Mouse (Mus musculus) stomach, postnatal 0 days (tissue): ENCODE data around the gene Gm10277. TPM values are rescaled to one million over a fixed set of nuclear protein-coding genes. Genes with fewer than 3 reads are reported as not detected.

Experiments used
- ATAC-seq: fragments of 200-750 bp; cut with Nextera tagmentation; 2 replicates; pipeline ENCODE4 v1.8.0; 2017; ENCODE audit not compliant: low FRiP score, low TSS enrichment
- DNase-seq: peaks from one replicate; pipeline ENCODE4 v3.0.0-alpha.2; 2016; ENCODE audit warnings: low spot score
- H3K27ac ChIP-seq: fragments of 300-500 bp; sonication (generic); replicated peaks from 2 replicates; pipeline ENCODE4 v1.5.1; 2014; ENCODE audit warnings: mild to moderate bottlenecking, control low read depth
- H3K27me3 ChIP-seq: fragments of 300-500 bp; sonication (generic); 2 replicates; pipeline ENCODE4 v1.6.1; 2014; ENCODE audit warnings: low read length; ENCODE audit not compliant: control insufficient read depth, insufficient read depth
- H3K36me3 ChIP-seq: fragments of 300-500 bp; sonication (generic); 2 replicates; pipeline ENCODE4 v1.6.1; 2014; ENCODE audit warnings: low read length, mixed read lengths; ENCODE audit not compliant: control insufficient read depth, insufficient read depth
- H3K4me1 ChIP-seq: fragments of 300-500 bp; sonication (generic); replicated peaks from 2 replicates; pipeline ENCODE4 v1.6.1; 2014; ENCODE audit warnings: antibody characterized with exemption; ENCODE audit not compliant: control insufficient read depth, insufficient read depth
- H3K4me2 ChIP-seq: fragments of 300-500 bp; sonication (generic); replicated peaks from 2 replicates; pipeline ENCODE4 v1.6.1; 2014; ENCODE audit warnings: low read depth, mild to moderate bottlenecking, control low read depth, moderate library complexity
- H3K4me3 ChIP-seq: fragments of 300-500 bp; sonication (generic); 2 replicates; pipeline ENCODE4 v1.5.1; 2014; ENCODE audit warnings: low read depth, low read length, control low read depth
- H3K9ac ChIP-seq: fragments of 300-500 bp; sonication (generic); 2 replicates; pipeline ENCODE4 v1.6.1; 2014; ENCODE audit warnings: mild to moderate bottlenecking, low read length, control low read depth, mixed read lengths
- H3K9me3 ChIP-seq: fragments of 300-500 bp; sonication (generic); 2 replicates; pipeline ENCODE4 v1.6.1; 2016; ENCODE audit warnings: low read length; ENCODE audit not compliant: control insufficient read depth
- CTCF ChIP-seq: IDR thresholded peaks from 2 replicates; pipeline ENCODE4 v1.5.1; 2016; ENCODE audit warnings: antibody characterized with exemption, low read depth, mild to moderate bottlenecking, moderate library complexity
- EP300 ChIP-seq: optimal IDR thresholded peaks from 2 replicates; pipeline ENCODE3; 2016; ENCODE audit warnings: antibody characterized with exemption
- WGBS: fragments of 180-500 bp; shearing (Covaris S2); extraction: QIAGEN DNeasy Blood & Tissue Kit; methylation state at CpG from one replicate; pipeline ENCODE4 v1.1.7; 2014; 5-methylcytosine and 5-hydroxymethylcytosine counted together
- polyA plus RNA-seq: library from polyadenylated mRNA; unstranded; fragments of >200 nt; fragmentation: Nextera tagmentation; extraction: Ambion mirVana; gene quantifications from 2 replicates; pipeline ENCODE4 v1.2.1, GENCODE M21; 2015

The Gm10277 gene
- polyA plus RNA-seq, 1 experiment from 2014 or later = 0.40 TPM

DNA sequence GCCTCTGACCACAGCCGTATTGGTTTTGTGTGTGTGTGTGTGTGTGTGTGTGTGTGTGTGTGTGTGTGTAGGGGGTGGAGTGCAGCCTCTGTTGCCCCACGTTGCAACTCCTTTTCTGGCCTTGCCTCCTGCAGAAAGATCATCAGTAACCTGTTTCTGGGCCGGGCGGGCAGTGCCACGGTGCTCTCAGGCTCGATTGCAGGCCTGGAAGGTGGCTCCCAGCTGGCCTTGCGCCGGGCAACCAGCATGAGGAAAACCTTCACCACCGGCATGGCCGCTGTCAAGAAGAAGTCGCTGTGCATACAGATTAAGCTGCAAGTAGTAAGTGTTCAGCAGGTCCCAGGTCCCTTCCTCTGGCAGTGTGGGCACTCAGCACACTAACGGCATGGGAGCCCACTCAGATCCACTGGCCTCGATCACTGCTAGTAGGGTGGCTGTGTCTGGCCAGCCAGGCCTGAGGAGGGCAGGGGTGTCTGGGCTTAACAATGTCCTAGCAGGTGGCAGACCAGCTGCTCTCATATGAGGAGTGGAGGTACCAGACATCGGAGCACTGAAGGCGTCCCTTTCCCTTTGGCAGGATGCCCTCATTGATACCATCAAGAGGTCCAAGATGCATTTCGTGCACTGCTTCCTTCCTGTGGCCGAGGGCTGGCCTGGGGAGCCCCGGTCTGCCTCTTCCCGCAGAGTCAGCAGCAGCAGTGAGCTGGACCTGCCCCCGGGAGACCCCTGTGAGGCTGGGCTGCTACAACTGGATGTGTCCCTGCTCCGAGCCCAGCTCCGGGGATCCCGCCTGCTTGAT lies 41.7 kb upstream of the Gm10277 start:
- 84% methylated on average over 23 of the region's 23 CpGs for WGBS
- H3K36me3 ChIP-seq = peaks cover 16% of the 10 kb centered on the region; the same call in 1 of the 2 replicates
- no peaks in the 10 kb centered on the region for H3K27me3 ChIP-seq

DNA sequence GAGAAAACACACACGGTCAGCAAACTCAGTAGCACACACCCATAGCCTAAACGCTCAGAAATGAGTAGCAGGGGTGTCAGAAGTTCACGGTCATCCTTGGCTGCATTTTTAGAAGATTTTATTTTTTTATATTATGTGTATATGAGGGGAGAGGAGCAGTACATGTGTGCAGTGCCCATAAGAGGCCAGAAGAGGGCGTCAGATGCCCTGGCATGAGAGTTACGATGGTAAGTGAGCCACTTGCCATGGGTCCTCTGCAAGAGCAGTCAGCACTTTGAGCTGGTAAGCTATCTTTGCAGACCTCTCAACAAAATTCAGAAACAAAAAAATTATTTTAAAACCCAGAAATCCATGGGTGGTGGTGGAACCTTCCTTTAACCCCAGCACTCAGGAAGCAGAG lies 40.6 kb upstream of the Gm10277 start:
- TF ChIP-seq EP300 (no peak), CTCF (peak; percentile 38; the same call in 1 of the 2 replicates)
- H3K36me3 ChIP-seq = peaks cover 21% of the 10 kb centered on the region
- H3K4me3 ChIP-seq = no peak overlapping the region
- no peak for ATAC-seq
- H3K4me1 ChIP-seq = no peaks in the 10 kb centered on the region
- WGBS = 84% methylated on average over 5 of the region's 5 CpGs
- H3K4me2 ChIP-seq = no peak overlapping the region
- H3K27me3 ChIP-seq = no peaks in the 10 kb centered on the region
- H3K9ac ChIP-seq = no peak overlapping the region
- no peaks in the 10 kb centered on the region for H3K9me3 ChIP-seq
- no peak for DNase-seq
- H3K27ac ChIP-seq = no peak overlapping the region

More for the DNA sequence above, 41.7 kb upstream of the Gm10277 start:
- no peak overlapping the region for H3K9ac ChIP-seq
- TF ChIP-seq CTCF = no peak
- no peak for TF ChIP-seq EP300
- no peaks in the 10 kb centered on the region for H3K9me3 ChIP-seq
- H3K4me2 ChIP-seq = no peak overlapping the region
- no peak overlapping the region for H3K27ac ChIP-seq
- ATAC-seq (no peak), DNase-seq (no peak)
- H3K4me3 ChIP-seq = no peak overlapping the region
- no peaks in the 10 kb centered on the region for H3K4me1 ChIP-seq

DNA sequence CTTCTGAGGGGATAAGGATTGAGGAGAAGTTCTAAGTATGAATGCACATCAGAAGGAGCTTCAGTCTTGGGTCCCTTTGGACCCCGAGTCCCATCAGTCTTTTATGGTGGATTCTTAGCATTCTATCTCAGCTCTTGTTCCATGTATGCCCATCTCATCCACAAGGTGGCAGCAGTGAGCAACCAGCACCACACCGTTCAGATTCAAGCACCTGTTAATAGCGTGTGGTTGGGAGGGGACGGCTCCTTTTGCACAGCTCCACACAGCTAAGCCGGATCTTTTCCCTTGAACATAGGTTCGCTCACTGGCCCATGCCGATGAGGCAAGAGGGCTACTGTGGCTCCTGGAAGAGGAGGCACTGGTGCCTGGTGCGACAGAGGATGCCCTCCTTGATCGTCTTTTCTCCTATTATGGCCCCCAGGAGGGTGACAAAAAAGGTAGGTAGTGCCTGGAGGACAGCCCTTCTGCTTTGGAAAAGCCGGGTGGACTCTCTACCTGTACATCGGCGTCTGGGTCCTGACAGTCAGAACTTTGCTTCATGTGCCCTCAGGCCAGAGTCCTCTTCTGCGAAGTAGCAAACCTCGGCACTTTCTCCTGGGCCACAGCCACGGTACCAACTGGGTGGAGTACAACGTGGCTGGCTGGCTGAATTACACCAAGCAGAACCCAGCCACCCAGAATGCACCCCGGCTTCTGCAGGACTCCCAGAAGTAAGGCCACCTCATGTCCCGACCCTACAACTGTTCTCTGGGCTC lies 39.9 kb upstream of the Gm10277 start:
- WGBS = 56% methylated on average over 18 of the region's 18 CpGs
- Histone ChIP-seq H3K4me3 (no peak overlapping the region), H3K4me1 (no peaks in the 10 kb centered on the region), H3K36me3 (peaks cover 20% of the 10 kb centered on the region), H3K27ac (no peak overlapping the region), H3K9ac (no peak overlapping the region), H3K27me3 (no peaks in the 10 kb centered on the region), H3K9me3 (no peaks in the 10 kb centered on the region), H3K4me2 (no peak overlapping the region)
- TF ChIP-seq EP300 (no peak), CTCF (peak; percentile 98)
- DNase-seq (peak; percentile 80), ATAC-seq (peak; percentile 41; the same call in 1 of the 2 replicates)

DNA sequence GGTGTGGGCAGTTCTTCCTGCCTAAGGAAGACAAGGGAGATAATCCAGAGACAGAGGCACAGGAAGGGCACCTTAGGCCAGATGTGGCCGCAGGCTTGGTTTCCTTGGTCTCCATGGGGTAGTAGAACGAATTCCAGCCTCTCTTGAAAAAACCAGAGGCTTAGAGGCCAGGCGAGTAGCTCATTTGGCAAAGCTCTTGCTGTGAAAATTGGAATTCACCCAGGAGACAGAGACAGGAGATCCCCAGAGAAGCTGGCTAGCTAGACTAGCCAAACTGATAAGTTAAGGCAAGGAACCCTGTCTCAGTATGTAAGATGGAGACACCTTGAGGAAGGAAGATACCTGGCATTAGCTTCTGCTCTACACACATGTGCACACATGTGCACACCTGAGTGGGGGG lies 38.8 kb upstream of the Gm10277 start:
- Histone ChIP-seq H3K4me1 (no peaks in the 10 kb centered on the region), H3K27me3 (no peaks in the 10 kb centered on the region), H3K4me3 (no peak overlapping the region), H3K4me2 (no peak overlapping the region), H3K9ac (no peak overlapping the region), H3K27ac (no peak overlapping the region), H3K36me3 (peaks cover 16% of the 10 kb centered on the region), H3K9me3 (no peaks in the 10 kb centered on the region)
- DNase-seq = no peak
- TF ChIP-seq CTCF = no peak
- TF ChIP-seq EP300 = no peak
- 50% methylated on average over 3 of the region's 3 CpGs for WGBS
- no peak for ATAC-seq

DNA sequence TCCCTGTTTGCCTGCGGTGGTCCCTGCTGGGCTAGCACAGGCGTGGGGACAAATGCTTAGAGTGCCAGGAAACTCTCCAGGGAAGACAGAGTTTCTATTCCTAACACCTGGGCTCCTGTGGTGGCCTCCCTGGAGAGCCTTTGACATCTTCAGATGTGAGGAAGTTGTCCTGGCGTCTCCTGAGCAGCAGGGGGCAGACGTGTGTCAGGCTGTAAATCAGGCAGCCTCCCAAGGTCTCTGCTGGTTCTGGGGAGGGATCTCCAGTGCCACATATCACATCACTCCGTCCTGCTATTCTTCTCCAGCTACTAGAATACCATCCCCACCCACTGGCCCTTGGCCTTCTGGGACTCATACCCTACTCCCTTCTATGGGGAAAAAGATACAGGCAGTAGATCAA lies 38.3 kb upstream of the Gm10277 start:
- DNase-seq = peak; percentile 69

More for the DNA sequence above, 38.3 kb upstream of the Gm10277 start:
- peak; percentile 86 for TF ChIP-seq CTCF
- no peak for TF ChIP-seq EP300
- Histone ChIP-seq H3K36me3 (peaks cover 16% of the 10 kb centered on the region), H3K9ac (no peak overlapping the region), H3K9me3 (no peaks in the 10 kb centered on the region), H3K27ac (no peak overlapping the region), H3K4me1 (no peaks in the 10 kb centered on the region), H3K27me3 (no peaks in the 10 kb centered on the region), H3K4me2 (no peak overlapping the region), H3K4me3 (no peak overlapping the region)
- WGBS = 7% methylated on average over 5 of the region's 5 CpGs
- no peak for ATAC-seq
